Mouse (Mus musculus) stomach, embryonic 15.5 days (tissue): ENCODE results near the gene Iqcc. TPM values are rescaled to one million over a fixed set of nuclear protein-coding genes. Genes with fewer than 3 reads are reported as not detected.
A peak's percentile ranks its signal among the peaks of the same experiment; 100 is the strongest.

Experiments
- ATAC-seq: fragments of 200-750 bp; cut with Nextera tagmentation; 2 replicates; pipeline ENCODE4 v1.8.0; 2017; ENCODE audit warnings: low read depth, moderate number of reproducible peaks, moderate TSS enrichment; ENCODE audit not compliant: insufficient read depth, low FRiP score
- H3K27ac ChIP-seq: fragments of 300-500 bp; sonication (generic); 2 replicates; pipeline ENCODE4 v1.5.1; 2015; ENCODE audit warnings: mild to moderate bottlenecking, inconsistent platforms
- H3K27me3 ChIP-seq: fragments of 300-500 bp; sonication (generic); replicated peaks from 2 replicates; pipeline ENCODE4 v1.6.1; 2015; ENCODE audit warnings: inconsistent platforms
- H3K36me3 ChIP-seq: fragments of 300-500 bp; sonication (generic); 2 replicates; pipeline ENCODE4 v1.6.1; 2015; ENCODE audit warnings: inconsistent platforms
- H3K4me1 ChIP-seq: fragments of 300-500 bp; sonication (generic); 2 replicates; pipeline ENCODE4 v1.6.1; 2015; ENCODE audit warnings: inconsistent platforms
- H3K4me2 ChIP-seq: fragments of 300-500 bp; sonication (generic); 2 replicates; pipeline ENCODE4 v1.6.1; 2015; ENCODE audit warnings: mild to moderate bottlenecking, inconsistent platforms
- H3K4me3 ChIP-seq: fragments of 300-500 bp; sonication (generic); replicated peaks from 2 replicates; pipeline ENCODE4 v1.5.1; 2015; ENCODE audit warnings: inconsistent platforms
- H3K9ac ChIP-seq: fragments of 300-500 bp; sonication (generic); 2 replicates; pipeline ENCODE4 v1.6.1; 2015; ENCODE audit warnings: inconsistent platforms
- H3K9me3 ChIP-seq: fragments of 300-500 bp; sonication (generic); 2 replicates; pipeline ENCODE4 v1.6.1; 2016; ENCODE audit warnings: inconsistent platforms
- WGBS: fragments of 180-500 bp; shearing (Covaris S2); methylation state at CpG from one replicate; pipeline ENCODE4 v1.1.7; 2015; 5-methylcytosine and 5-hydroxymethylcytosine counted together
- polyA plus RNA-seq: library from polyadenylated mRNA; unstranded; fragments of >200 nt; fragmentation: Nextera tagmentation; extraction: Ambion mirVana; gene quantifications from 2 replicates; pipeline ENCODE4 v1.2.1, GENCODE M21; 2015

Gene Iqcc
- polyA plus RNA-seq, 1 experiment from 2014 or later = 25.0 TPM

DNA sequence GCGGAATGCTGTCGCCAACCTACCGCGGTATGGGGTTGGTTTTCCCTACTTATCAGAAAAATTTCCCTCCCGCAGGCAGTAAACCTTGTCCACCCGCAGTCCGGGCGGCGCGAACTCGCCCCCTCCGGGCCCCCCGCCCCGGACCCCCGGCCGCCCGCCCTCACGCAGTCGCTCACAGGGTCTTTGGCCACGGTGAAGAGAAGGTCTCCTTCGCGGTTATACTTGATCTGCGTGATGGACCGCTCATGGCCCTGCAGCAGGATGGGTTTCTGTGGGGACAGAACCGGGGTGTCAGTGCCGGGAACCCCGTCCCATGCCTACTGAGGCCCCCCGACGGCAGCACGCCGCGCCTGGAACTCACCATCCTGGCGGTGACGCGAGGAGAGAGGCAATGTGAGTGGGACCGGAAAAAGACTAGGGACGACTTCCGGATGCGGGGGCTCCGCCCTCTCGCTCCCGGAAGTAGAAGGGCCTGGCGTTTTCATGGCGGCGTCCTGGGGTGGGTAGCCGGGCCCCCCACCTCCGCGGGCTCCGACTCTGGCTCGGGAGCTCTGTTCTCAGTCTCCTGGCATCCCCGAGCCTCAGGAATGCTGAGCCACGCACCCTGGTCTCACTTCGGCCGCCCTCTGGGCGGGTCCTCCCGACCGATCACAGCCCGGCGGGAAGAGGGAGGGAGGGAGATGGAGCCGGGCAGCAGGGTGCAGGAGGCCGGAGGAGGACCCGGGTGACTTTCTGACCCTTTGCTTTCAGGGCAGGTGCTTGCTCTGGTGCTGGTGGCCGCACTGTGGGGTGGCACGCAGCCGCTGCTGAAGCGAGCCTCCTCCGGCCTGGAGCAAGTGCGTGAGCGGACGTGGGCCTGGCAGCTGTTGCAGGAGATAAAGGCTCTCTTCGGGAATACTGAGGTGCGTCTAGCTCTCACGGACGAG, 18.4 kb downstream of the Iqcc start, which contains the start of the genes Eif3i and Tmem234:
Gene Eif3i, minus strand, starts transcription at position 416 of the 926 bp plus-strand sequence.
Gene Tmem234, plus strand, starts transcription at position 436 of the 926 bp plus-strand sequence.
- peaks cover 24% of the 10 kb centered on the region; the same call in 1 of the 2 replicates for H3K36me3 ChIP-seq

DNA sequence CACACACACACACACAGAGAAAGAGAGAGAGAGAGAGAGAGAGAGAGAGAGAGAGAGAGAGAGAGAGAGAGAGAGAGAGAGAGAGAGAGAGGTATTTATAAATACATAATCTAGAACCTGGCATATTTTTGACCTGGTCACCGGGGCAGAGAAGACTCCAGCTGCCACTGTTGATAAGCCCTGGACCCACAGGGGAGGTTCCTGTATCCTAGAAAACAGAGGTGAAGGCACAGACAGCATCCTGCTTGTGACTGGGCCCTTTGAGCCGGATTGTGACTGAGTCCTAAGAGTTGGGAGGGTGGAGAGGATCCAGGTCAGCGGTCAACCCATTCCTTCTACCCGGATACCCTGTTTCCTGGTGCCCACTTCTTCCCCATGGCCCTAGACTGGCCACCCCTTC, 30.0 kb downstream of the Iqcc start:
- Histone ChIP-seq H3K4me2 (no peak overlapping the region), H3K4me1 (peaks cover 9% of the 10 kb centered on the region), H3K36me3 (peaks cover 30% of the 10 kb centered on the region), H3K4me3 (no peak overlapping the region), H3K27me3 (no peaks in the 10 kb centered on the region), H3K27ac (no peak overlapping the region), H3K9me3 (no peaks in the 10 kb centered on the region), H3K9ac (no peak overlapping the region)
- 0 out of 2 replicates have a peak, but pooled peaks have one; percentile 49 for ATAC-seq
- 83% methylated on average over 4 of the region's 4 CpGs for WGBS

More for the DNA sequence above, 18.4 kb downstream of the Iqcc start, which contains the start of the genes Eif3i and Tmem234:
- H3K27ac ChIP-seq = peak within 1 kb of the TSS; percentile 76
- peaks cover 28% of the 10 kb centered on the region for H3K4me1 ChIP-seq
- H3K9me3 ChIP-seq = no peaks in the 10 kb centered on the region
- H3K4me2 ChIP-seq = peak within 1 kb of the TSS; percentile 79
- peak within 1 kb of the TSS; percentile 97 for H3K4me3 ChIP-seq
- H3K9ac ChIP-seq = peak within 1 kb of the TSS; percentile 93
- WGBS = under 1% methylated on average over 72 of the region's 74 CpGs
- no peaks in the 10 kb centered on the region for H3K27me3 ChIP-seq
- peak; percentile 87 for ATAC-seq

DNA sequence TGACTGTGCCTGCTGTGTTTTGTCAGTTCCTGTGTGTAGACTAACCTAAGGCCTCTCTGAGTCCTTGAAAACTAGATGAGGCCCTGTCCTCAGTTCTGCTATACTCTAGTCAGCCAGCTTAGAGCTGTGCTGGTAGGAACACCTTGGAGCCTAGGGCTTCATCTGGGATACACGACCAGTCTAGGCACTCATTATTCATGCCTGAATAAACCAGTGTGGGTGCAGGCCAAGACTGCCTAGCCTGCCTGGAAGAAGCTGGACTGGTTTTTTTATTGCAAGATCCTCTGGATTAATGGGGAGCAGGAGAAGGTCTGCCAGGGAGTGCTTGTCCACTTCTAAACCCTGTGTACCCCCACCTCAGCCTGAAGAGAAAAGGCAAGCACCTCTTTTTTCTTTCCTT, 32.0 kb downstream of the Iqcc start:
- no peak overlapping the region for H3K9ac ChIP-seq
- H3K9me3 ChIP-seq = no peaks in the 10 kb centered on the region
- no peak overlapping the region for H3K4me3 ChIP-seq
- H3K27ac ChIP-seq = no peak overlapping the region
- peaks cover 9% of the 10 kb centered on the region for H3K4me1 ChIP-seq
- no peak for ATAC-seq
- no peaks in the 10 kb centered on the region for H3K27me3 ChIP-seq
- WGBS = 44% methylated on average over 1 of the region's 1 CpGs
- peaks cover 13% of the 10 kb centered on the region for H3K36me3 ChIP-seq
- no peak overlapping the region for H3K4me2 ChIP-seq

DNA sequence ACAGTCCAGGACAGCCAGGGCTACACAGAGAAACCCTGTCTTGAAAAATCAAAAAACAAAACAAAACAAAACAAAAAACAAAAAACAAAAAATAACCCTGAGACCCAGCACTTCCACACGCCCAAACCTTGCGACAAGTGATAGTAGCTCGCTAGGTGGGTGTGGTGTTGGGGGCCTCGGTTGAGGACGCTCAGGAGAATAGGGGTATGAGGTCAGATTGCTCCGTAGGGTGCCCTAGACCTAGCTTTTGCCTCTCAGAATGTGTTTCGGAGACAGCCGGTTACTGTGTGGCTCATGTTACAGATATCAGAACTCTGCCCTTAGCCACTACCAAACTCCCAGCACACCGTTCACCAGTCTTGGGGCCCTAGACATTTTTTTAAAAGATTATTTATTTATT, 33.1 kb downstream of the Iqcc start:
- peaks cover 2% of the 10 kb centered on the region; the same call in 1 of the 2 replicates for H3K36me3 ChIP-seq
- H3K27me3 ChIP-seq = no peaks in the 10 kb centered on the region
- 73% methylated on average over 9 of the region's 9 CpGs for WGBS
- H3K4me2 ChIP-seq = peak overlapping the region; percentile 75
- no peaks in the 10 kb centered on the region for H3K9me3 ChIP-seq
- peak overlapping the region; percentile 51; the same call in 1 of the 2 replicates for H3K4me3 ChIP-seq
- H3K27ac ChIP-seq = no peak overlapping the region
- peaks cover 9% of the 10 kb centered on the region for H3K4me1 ChIP-seq
- ATAC-seq = 0 out of 2 replicates have a peak, but pooled peaks have one; percentile 30
- H3K9ac ChIP-seq = no peak overlapping the region

DNA sequence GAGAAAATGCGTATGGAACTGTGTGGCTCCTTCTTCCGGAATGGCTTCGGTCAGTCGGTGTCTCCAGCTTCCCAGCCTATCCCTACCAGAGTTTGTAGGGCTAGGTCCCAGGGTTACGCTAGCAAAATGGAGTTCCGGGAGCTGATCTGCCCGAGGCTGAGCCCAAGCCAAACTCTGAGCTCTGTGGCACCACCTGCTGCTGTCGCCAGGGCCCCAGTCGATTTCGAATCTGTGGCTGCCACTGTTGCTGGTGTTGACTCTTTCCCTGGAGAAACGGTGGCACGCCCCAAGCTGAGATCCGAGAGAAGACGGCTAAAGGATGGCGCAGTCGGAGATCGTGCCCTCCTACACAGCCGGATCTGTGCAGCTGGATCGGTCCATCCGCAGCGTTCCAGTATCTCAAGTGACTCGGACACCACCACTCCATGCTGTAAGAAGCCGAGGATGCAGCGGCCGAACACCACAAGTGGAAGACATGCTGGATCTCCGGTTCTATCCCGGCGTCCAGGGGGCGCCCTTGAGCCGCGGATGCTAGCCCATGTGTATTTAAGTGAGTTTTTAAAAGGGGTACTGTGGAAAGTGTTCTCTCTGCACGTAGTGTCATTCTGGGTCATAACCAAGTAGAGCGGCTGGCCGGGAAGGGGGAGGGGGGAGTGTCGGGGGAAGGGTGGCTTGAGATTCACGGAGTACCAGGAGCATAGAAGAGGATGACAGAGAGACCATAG, 33.9 kb downstream of the Iqcc start:
- Histone ChIP-seq H3K4me2 (peak overlapping the region; percentile 75), H3K9ac (peak overlapping the region; percentile 48; the same call in 1 of the 2 replicates), H3K36me3 (no peaks in the 10 kb centered on the region), H3K4me3 (peak overlapping the region; percentile 51), H3K9me3 (no peaks in the 10 kb centered on the region), H3K27ac (peak overlapping the region; percentile 81), H3K27me3 (no peaks in the 10 kb centered on the region), H3K4me1 (peaks cover 9% of the 10 kb centered on the region)
- peak; percentile 71 for ATAC-seq
- 1% methylated on average over 36 of the region's 36 CpGs for WGBS

DNA sequence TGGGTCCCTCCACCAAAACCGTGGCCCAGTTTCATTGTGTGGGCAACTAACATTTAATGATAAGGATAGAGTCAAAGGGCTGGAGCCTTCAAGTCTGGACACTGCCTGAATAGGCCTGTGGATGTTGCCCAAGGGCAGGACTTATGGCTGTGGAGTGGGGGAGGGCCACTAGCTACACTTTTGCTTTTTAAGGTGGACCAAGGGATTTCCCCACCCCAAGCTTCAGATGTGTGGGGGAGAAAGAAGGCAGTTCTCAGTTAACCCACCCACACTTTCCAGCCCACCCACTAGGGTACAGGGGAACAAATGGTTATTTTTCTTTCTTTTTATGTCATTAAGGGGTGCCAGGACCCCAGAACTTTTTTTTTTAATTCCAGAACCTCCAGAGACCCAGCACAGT, 34.5 kb downstream of the Iqcc start:
- Histone ChIP-seq H3K27me3 (no peaks in the 10 kb centered on the region), H3K4me1 (peaks cover 9% of the 10 kb centered on the region), H3K36me3 (no peaks in the 10 kb centered on the region), H3K9me3 (no peaks in the 10 kb centered on the region), H3K9ac (no peak overlapping the region), H3K4me3 (peak overlapping the region; percentile 51), H3K4me2 (peak overlapping the region; percentile 75), H3K27ac (peak overlapping the region; percentile 81; the same call in 1 of the 2 replicates)
- whole genome bisulfite sequencing = 54% methylated on average over 1 of the region's 1 CpGs
- no peak for ATAC-seq

DNA sequence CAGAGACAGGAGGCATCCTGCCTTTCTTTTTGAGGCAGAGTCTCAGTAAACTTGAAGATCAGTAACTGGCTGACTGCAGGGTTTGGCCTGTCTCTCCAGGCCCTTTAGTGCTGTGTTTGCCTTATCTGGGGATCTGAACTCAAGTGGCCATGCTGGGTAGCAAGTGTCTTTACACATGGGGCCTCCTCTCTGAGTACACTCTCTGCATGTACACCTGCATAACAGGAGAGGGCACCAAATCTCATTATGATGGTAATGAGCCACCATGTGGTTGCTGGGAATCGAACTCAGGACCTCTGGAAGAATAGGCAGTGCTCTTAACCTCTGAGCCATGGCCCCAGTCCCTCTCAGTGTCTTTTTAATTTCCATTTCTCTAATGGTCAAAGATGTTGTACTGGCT, 36.6 kb downstream of the Iqcc start:
- H3K9me3 ChIP-seq = no peaks in the 10 kb centered on the region
- H3K9ac ChIP-seq = no peak overlapping the region
- H3K27ac ChIP-seq = no peak overlapping the region
- H3K27me3 ChIP-seq = no peaks in the 10 kb centered on the region
- 92% methylated on average over 1 of the region's 1 CpGs for WGBS
- peaks cover 9% of the 10 kb centered on the region for H3K4me1 ChIP-seq
- H3K4me3 ChIP-seq = no peak overlapping the region
- H3K36me3 ChIP-seq = no peaks in the 10 kb centered on the region
- no peak for ATAC-seq
- H3K4me2 ChIP-seq = no peak overlapping the region

DNA sequence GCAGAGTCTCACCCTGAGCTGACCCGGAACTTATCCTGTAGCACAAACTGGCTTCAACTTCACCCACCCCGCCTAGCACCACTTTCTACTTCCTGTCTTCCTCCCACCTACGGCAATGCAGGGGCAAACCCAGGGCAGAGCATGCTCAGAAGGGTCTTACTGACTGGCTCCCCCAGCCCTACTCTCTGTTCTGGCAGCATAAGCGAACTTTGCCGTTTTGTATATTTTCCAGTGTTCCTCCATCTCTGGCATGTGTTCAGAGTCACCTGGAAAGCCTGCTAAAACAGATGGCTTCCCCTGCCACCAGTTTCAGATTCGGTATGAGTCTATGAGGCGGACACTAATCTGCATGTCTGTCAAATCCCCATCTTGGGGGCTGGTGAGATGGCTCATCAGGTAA, 38.6 kb downstream of the Iqcc start:
- Histone ChIP-seq H3K4me2 (no peak overlapping the region), H3K36me3 (no peaks in the 10 kb centered on the region), H3K9ac (no peak overlapping the region), H3K9me3 (no peaks in the 10 kb centered on the region), H3K27ac (no peak overlapping the region), H3K4me3 (no peak overlapping the region), H3K4me1 (peaks cover 9% of the 10 kb centered on the region), H3K27me3 (no peaks in the 10 kb centered on the region)
- WGBS = 50% methylated on average over 7 of the region's 7 CpGs
- no peak for ATAC-seq

DNA sequence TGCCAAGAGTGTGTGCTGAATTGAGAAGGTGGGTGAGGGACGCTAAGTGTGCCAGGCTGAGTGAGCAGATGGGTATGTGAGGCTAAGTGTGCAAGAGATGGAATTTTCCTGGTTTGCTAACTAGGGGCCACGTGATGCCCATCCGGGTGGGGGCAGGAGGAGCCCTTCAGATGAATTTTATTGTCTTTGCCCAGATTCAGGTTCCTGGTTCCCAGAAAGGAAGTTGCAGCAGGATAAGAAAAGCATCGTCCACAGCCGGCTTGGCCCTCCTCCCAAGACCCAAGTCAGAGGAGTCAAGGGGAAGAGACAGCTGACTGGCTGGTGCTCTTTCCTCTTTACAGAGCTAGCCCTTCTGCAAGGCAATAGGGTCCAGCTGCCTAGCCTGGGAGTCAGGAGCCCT, 40.4 kb downstream of the Iqcc start, which contains the start of gene Fam167b:
Gene Fam167b, minus strand, starts transcription at position 84 of the 400 bp plus-strand sequence.
- Histone ChIP-seq H3K4me3 (no peak within 1 kb of the TSS), H3K27me3 (no peaks in the 10 kb centered on the region), H3K9me3 (no peaks in the 10 kb centered on the region), H3K4me1 (no peaks in the 10 kb centered on the region), H3K9ac (no peak within 1 kb of the TSS), H3K4me2 (no peak within 1 kb of the TSS), H3K27ac (no peak within 1 kb of the TSS), H3K36me3 (no peaks in the 10 kb centered on the region)
- WGBS = 72% methylated on average over 5 of the region's 5 CpGs
- no peak for ATAC-seq

DNA sequence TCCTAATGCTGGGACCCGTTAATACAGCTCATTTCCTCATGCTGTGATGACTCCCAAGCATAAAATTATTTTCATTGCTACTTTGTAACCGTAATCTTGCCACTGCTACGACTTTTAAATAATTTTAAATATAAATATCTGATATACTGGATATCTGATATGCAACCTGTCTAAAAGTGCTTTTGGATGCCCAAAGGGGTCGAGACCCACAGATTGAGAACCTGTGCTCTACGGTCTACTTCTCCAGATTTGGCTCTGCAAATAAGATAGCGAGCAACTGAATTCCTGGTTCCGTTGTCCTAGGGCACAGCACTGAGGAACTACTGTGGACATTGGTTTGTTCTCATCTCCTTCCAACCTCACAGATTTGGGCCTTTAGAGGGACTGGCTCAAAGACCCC, 41.2 kb downstream of the Iqcc start:
- H3K4me2 ChIP-seq = no peak overlapping the region
- H3K27ac ChIP-seq = no peak overlapping the region
- no peaks in the 10 kb centered on the region for H3K27me3 ChIP-seq
- 75% methylated on average over 7 of the region's 7 CpGs for WGBS
- H3K36me3 ChIP-seq = no peaks in the 10 kb centered on the region
- H3K4me3 ChIP-seq = no peak overlapping the region
- H3K4me1 ChIP-seq = no peaks in the 10 kb centered on the region
- no peaks in the 10 kb centered on the region for H3K9me3 ChIP-seq
- ATAC-seq = no peak
- H3K9ac ChIP-seq = no peak overlapping the region

DNA sequence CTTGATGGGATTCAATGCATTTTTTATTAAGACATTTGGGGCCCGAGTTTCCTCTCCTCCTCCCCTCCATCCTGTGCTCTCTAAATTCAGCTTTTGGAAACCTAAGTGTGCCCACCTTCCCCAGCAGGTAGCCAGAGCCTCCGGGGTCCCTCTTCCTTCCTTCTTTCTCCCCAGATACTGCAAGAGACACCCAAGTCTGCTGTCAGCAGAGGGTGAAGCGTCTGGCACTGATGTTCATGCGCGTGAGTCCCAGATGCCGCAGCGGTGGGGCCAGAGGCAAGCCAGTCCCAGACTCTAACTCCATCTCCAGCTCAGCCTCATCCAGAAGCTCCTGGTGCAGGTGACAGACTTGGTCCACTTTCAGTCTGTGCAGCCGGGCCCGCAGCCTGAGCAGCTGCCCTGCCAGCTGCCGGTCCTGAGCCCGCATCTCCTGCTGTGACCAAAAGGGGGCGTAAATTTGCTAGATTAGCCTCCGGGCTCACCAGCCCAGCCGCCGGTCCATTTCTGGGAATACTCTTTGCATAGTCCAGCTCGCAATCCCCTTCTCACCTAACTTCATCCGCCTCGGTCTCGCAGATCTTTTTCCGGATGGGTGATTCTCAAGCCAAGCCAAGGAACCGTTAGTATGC, 41.9 kb downstream of the Iqcc start:
- no peak overlapping the region for H3K4me3 ChIP-seq
- H3K27ac ChIP-seq = no peak overlapping the region
- WGBS = 32% methylated on average over 21 of the region's 21 CpGs
- no peaks in the 10 kb centered on the region for H3K36me3 ChIP-seq
- no peak overlapping the region for H3K9ac ChIP-seq
- H3K9me3 ChIP-seq = no peaks in the 10 kb centered on the region
- no peak overlapping the region for H3K4me2 ChIP-seq
- H3K27me3 ChIP-seq = no peaks in the 10 kb centered on the region
- no peaks in the 10 kb centered on the region for H3K4me1 ChIP-seq
- no peak for ATAC-seq
